ENCODE assay signal across 9 mouse cellular contexts in genomic region chr12:80023107-80024078, GRCm38 (mm10).
DNase-seq lines count a peak whose midpoint lies in the region; ATAC-seq lines count a peak whose summit lies in the region.
"Had no signal": no experiment of that assay in that cellular context is flagged by ENCODE, and none has a peak within 500 bp of the region (broad histone marks: within the 10 kb centered on the region; RNA-seq: fewer than 3 reads in every experiment).

No protein-coding gene starts in this region.

- no peaks in the 10 kb centered on the region for H3K36me3 ChIP-seq in forebrain, embryonic 10.5 days (replicated peaks)
- H3K36me3 ChIP-seq in intestine, embryonic 14.5 days (ENCODE audit: control insufficient read depth, insufficient read depth, low read length): no peaks in the 10 kb centered on the region
- no peaks in the 10 kb centered on the region for H3K36me3 ChIP-seq in midbrain, embryonic 15.5 days (replicated peaks)

- 6% methylated on average over 18 of the region's 18 CpGs for WGBS in forebrain, embryonic 10.5 days
- 28% methylated on average over 18 of the region's 18 CpGs for WGBS in intestine, embryonic 14.5 days
- 10% methylated on average over 18 of the region's 18 CpGs for WGBS in midbrain, embryonic 15.5 days

- peak; percentile 44 to 66 for DNase-seq in heart, adult 9 months (ENCODE audit: low spot score in 2 of 2)
- DNase-seq in heart, postnatal 14 days: no peak
- no peak for DNase-seq in forebrain, embryonic 10.5 days (ENCODE audit: extremely low spot score, low spot score)
- no peak for DNase-seq in intestine, embryonic 14.5 days (ENCODE audit: low spot score)
- DNase-seq in adrenal gland, postnatal 36 days: no peak
- no peak for DNase-seq in frontal cortex, adult 2 months (ENCODE audit: extremely low spot score in 1 of 2, low spot score in 1 of 2)
- no peak for DNase-seq in frontal cortex, postnatal 25 days (ENCODE audit: low spot score in 2 of 2)
- DNase-seq: cerebellum, adult 11 months had no signal

- peak overlapping the region; percentile 40 for H3K4me3 ChIP-seq in forebrain, embryonic 10.5 days
- H3K4me3 ChIP-seq in intestine, embryonic 14.5 days (ENCODE audit: low read depth, low read length): no peak overlapping the region
- no peak overlapping the region for H3K4me3 ChIP-seq in midbrain, embryonic 15.5 days

- peak overlapping the region; percentile 90 for H3K27ac ChIP-seq in forebrain, embryonic 10.5 days
- 0 out of 2 replicates have a peak overlapping the region, but pooled peaks have one; percentile 6 for H3K27ac ChIP-seq in intestine, embryonic 14.5 days (ENCODE audit: low read depth)
- peak overlapping the region; percentile 57 for H3K27ac ChIP-seq in midbrain, embryonic 15.5 days

- no peaks in the 10 kb centered on the region for H3K27me3 ChIP-seq in forebrain, embryonic 10.5 days (ENCODE audit: poor library complexity, severe bottlenecking)
- no peaks in the 10 kb centered on the region for H3K27me3 ChIP-seq in intestine, embryonic 14.5 days (replicated peaks; ENCODE audit: control insufficient read depth, insufficient read depth, low read length)
- H3K27me3 ChIP-seq in midbrain, embryonic 15.5 days (replicated peaks): no peaks in the 10 kb centered on the region

- peaks cover 8% of the 10 kb centered on the region for H3K9me3 ChIP-seq in forebrain, embryonic 10.5 days
- H3K9me3 ChIP-seq in intestine, embryonic 14.5 days (ENCODE audit: control insufficient read depth, low read length): no peaks in the 10 kb centered on the region
- no peaks in the 10 kb centered on the region for H3K9me3 ChIP-seq in midbrain, embryonic 15.5 days

- ATAC-seq in intestine, embryonic 14.5 days (replicated peaks; ENCODE audit: low FRiP score, low TSS enrichment, low read depth): no peak
- ATAC-seq in midbrain, embryonic 15.5 days (replicated peaks): peak; percentile 69

- H3K4me2 ChIP-seq in intestine, embryonic 14.5 days (ENCODE audit: low read length): peak overlapping the region; percentile 22
- peak overlapping the region; percentile 28 for H3K4me2 ChIP-seq in midbrain, embryonic 15.5 days

- H3K9ac ChIP-seq in intestine, embryonic 14.5 days (ENCODE audit: low read length): no peak overlapping the region
- no peak overlapping the region for H3K9ac ChIP-seq in midbrain, embryonic 15.5 days

- intact Hi-C loops in heart, postnatal 14 days (cut with DNase I): loop anchor here (5.0 kb wide), 1 partner anchor 84 kb away; no protein-coding TSS in a partner anchor

- H3K4me1 ChIP-seq in forebrain, embryonic 10.5 days: peaks cover 67% of the 10 kb centered on the region
- peaks cover 30% of the 10 kb centered on the region for H3K4me1 ChIP-seq in intestine, embryonic 14.5 days (replicated peaks; ENCODE audit: control insufficient read depth, insufficient read depth, low read length)
- H3K4me1 ChIP-seq in midbrain, embryonic 15.5 days: peaks cover 34% of the 10 kb centered on the region

Comparison
In these comparisons a context has a peak if more than half of its experiments do, and no peak if none do; other contexts are left out.
1. DNase-seq: peak in heart, adult 9 months (2 of 2); none in heart, postnatal 14 days (0 of 2), forebrain, embryonic 10.5 days (single experiment), intestine, embryonic 14.5 days (single experiment), adrenal gland, postnatal 36 days (0 of 2), frontal cortex, adult 2 months (0 of 2) and frontal cortex, postnatal 25 days (0 of 2).
2. H3K27ac ChIP-seq: peak in every context shown above with its lines; median percentile 90 in forebrain, embryonic 10.5 days; 57 in midbrain, embryonic 15.5 days; 6 in intestine, embryonic 14.5 days.